Mouse (Mus musculus) erythroblast, adult 5-6 weeks (primary cell): Measurements from ENCODE around the gene Cep19. TPM values are rescaled to one million over a fixed set of nuclear protein-coding genes. Genes with fewer than 3 reads are reported as not detected.

Source experiments
- ATAC-seq: replicated peaks from 2 replicates; pipeline ENCODE4 v1.8.0; 2016; ENCODE audit warnings: moderate number of reproducible peaks, mild to moderate bottlenecking, moderate TSS enrichment, inconsistent platforms; ENCODE audit not compliant: poor library complexity, low FRiP score, severe bottlenecking
- total RNA-seq, 2 experiments: library from RNA; stranded (forward) in 1 of 2; stranded (reverse) in 1 of 2; fragments of 150-400 nt in 1 of 2; fragments of 200-764, 138-1000 nt in 1 of 2; gene quantifications; 2 replicates each; pipeline versions ENCODE4 v1.2.3 to v1.2.4; 2015 to 2017; ENCODE audit warnings: low replicate concordance in 2 of 2

Cep19 gene
- total RNA-seq, 2 experiments from 2014 or later: 15.0 to 15.4 TPM

DNA sequence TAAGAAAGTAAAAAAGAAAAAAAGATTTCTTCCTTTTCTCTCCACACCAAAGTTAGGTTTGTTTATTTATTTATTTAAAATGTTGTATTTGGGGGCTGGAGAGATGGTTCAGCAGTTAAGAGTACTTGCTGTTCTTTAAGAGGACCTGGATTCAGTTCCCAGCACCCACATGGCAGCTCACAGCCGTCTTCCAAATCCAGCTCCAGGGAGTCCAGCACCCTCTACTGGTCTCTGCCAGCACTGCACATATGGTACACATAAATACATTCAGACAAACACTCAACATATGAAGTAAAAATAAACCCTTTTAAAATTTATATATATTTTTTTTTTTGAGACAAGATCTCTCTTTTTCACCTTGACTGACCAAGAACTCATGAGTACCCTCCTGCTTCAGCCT, 6.1 kb downstream of the Cep19 start:
- ATAC-seq: no peak

DNA sequence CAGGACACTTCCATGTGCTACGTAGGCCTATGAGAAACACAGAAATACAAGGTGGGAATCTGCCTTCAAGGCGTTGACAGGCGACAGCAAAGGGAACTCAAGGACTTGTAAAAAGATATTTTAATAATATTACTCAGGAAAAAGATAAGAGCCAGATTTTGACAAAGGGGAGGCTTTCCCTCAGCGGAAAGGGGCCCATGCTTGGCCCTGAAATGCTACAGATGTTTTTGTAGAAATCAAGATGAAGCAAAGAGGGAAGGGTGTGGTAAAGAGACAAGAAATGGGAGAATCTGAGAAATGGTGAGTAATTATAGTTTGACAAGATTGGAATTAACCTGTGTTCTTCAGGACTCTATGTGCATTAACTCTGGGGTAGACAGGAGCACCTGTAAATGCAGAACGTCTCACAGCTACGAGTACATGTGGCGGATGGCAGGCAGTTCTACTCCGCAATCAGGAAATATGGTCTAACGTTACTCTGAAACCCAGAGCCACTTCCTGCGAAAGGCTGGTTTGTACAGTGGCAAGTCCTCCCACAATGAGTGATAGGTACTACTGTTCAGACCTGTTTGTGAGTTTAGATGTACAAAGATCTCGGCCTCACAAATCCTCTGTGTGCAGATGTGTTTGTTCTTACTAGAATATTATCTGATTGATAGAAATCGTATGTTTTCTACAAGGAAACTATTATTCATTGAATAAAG, 7.9 kb downstream of the Cep19 start:
- no peak for ATAC-seq

DNA sequence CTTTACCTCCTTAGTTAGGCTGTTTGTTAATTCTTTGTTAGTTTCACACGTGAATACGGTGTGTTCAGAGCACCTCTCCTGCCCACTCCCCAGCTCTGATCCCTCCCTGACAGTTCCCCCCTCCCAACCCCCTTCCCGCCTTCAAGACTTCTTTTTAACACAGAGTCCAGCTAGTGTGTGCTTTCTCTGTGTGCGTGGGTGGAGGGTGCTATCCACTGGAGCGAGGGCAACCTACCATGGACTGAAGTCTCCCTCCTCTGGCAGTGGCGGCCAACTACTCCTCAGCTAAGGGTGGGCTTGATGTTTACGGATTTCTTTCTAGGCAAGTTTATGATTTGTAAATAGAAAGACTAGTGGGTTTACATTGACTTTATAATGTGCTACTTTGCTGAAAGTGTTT, 8.6 kb downstream of the Cep19 start:
- no peak for ATAC-seq

DNA sequence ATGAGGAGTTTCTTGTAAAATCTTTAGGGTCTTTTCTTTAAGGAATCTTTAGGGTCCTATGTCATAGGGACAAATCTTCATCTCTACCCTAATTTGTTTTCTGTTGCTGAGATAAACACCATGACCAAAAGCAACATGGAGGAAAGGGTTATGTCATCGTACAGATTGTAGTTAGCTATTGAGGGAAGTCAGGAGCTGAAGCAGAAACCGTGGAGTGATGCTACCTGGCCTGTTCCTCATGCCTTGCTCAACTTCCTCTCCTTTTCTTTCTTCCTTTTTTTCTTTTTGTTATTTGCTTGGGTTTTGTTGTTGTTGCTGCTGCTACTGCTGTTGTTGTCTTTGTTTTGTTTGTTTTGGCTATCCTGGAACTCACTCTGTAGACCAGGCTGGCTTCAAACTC, 9.0 kb downstream of the Cep19 start:
- ATAC-seq: no peak

DNA sequence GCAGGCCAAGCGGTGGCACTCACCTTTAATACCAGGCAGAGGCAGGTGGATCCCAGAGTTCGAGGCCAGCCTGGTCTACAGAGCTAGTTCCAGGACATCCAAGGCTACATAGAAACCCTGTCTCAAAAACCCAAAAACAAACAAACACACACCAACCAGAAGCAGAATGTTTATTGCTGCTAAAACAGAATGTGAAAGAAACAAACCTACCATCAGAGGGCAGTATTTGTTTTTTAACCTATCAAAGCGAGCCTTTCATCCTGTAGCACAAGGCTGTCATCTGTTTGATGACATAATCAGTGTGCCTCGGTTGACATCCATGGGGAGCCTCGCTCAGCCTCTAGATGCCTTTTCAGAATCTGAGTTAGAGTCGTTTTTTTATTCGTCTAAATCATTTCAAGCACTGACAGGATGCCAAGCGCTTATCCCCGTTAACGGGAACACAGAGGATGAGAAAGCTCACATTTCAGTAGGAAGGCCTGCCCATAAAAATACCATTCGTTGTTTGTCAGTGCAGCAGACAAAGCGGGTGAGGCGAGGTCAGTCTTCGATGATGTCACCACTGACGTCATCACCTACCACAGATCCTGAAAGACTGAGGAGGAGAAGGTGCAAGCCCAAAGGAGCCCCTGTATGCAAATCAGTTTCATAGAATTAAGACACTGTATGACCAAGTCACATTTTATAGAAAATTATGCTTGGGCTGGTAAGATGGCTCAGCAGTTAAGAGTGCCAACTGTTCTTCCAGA, 11.5 kb downstream of the Cep19 start:
- ATAC-seq: no peak

DNA sequence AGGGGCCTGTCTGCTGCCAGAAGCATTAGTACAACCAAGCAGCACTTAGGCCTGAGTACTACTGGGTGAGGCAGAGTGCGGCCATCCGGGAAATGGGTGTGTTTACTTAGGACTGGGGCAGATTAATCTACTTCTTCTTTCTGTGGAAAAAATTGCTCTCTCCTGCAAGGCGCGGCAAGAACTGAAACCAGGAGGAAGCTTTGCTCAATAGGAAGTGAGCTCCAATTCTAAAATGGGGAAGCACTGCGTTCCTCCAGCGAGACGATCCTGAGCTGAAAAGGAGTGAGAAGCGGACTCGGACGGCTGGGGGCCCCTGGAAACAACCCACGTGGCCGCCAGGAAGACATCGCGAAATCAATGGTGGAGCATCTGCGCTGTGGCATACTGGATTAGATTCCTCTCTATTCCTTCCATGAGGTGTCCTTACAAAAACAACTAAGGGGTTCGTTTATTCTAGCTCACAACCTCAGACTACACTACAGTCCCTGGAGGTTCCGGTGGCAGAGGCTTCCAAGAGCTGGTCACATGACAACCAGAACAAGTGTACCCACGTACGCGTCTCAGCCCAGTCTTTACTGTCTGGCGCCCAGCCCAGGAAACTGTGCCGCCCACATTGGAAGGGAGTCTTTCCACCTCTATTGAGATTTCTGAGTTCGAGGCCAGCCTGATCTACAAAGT, 14.1 kb downstream of the Cep19 start:
- ATAC-seq: no peak

DNA sequence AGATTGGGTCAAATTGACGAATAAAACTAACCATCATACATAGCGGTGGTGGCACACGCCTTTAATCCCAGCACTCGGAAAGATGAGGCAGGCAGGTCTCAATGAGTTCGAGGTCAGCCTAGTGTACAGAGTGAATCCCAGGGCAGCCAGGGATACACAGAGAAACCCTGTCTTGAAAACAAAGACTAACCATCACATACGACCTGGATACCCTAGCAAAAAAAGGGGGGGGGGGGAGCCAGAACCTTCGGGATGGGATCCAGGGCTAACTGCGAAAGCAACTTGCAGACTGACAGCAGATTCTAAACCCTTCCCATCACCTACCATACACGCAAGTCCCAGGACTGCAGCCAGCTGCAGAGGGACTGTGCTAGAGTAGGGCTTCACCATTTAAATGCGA, 14.8 kb downstream of the Cep19 start:
- ATAC-seq: no peak

DNA sequence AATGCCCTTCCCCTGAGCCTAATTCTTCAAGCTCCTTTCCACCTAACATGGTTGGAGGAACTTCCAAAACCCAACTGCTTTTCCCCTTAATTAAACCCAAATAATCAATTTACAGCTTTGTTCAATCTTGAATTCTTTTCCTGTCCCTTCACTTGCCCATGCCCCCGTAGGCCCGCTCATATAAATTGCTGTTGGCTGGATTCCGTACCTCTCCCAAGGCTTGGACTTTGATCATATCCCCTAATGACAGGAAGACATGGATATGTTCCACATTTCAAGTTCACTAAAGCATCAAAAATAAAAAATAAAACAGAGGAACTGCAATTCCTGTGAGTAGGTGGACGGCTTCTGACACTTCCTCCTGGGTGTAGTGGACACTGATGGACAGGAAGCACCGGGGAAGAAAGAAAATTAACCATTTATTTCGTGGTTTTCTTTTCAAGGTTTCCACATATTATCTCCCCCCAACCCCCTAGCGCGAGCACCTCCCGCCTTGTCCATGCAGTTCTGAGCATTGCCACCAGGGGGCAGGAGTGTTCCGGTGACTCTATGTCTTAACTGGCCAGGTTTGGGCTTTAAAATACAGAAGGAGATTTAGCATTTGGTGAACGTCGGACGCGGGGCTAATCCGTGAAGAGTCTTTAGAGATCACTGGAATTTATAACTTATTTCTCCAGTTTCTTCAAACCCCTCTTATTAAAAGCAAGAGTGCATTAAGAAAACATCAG, 15.5 kb downstream of the Cep19 start:
- ATAC-seq: peak; percentile 58; the same call in 1 of the 2 replicates

DNA sequence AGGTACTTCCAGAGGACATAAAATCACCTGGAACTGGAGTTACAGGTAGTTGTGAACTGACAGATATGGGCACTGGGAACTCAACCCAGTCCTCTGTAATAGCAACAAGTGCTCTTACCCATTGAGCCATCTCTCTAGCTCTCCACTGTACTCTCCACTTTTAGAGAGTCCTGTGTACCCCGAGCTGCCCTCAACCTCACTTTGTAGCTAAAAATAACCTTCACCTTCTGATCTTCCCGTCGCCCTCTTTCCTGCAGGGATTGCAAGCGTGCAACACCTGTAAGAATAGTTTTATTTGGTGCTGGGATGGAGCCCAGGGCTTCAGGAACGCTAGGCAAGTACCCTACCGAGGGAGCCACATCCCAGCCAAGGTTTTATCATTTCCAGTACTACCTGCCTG, 16.2 kb downstream of the Cep19 start:
- no peak for ATAC-seq

DNA sequence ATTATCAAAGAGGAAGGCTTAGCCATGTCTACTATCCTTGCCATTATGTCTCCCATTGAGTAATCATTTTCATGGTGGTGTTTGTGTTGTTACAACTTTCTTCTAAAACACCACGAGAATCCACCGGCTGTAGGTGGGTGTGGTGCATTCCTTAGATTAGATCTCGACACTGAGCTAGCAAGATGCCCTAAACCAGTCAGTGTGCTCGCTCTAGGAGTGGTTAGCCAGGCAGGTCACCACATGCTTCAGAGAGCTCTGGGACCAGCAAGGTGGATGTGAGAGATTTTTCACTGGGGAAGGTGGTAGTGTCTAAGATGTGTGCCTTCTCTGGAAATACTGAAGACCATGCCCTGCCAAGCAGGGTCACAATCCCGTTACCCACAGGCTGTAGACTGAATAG, 16.6 kb downstream of the Cep19 start:
- 0 out of 2 replicates have a peak, but pooled peaks have one; percentile 14 for ATAC-seq

DNA sequence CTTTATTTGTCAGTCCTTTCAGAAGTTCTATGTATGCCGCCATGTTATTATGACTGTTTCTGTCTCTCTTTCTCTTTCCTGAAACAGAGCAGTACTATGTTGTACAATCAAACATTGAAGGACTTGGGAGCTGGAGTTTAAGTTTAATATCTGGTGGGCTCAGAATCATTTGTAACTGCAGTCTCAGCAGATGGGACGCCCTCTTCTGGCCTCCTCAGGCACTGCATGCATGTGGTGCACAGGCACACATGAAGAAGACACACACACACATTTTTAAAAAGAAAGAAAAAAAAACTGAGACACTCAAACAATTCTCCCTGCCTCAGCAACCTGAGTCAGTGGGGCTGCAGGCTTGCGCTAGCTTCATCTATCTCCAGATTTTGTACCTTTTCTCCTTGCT, 20.9 kb downstream of the Cep19 start:
- no peak for ATAC-seq

DNA sequence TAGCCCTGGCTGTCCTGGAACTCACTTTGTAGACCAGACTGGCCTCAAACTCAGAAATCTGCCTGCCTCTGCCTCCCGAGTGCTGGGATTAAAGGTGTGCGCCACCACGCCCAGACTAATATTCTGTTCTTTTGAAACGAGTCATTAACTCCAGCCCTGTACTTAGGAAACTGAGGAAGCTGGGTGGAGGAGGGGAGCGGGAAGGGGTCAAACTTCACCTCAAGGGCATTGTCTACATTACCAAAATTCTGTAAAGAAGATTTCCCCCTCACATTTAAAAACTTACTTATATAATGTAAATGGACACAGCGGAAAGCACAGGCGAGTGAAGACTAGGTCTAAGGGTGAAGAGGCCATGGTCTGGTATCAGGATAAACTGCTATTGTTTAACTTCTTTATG, 24.4 kb downstream of the Cep19 start:
- no peak for ATAC-seq

DNA sequence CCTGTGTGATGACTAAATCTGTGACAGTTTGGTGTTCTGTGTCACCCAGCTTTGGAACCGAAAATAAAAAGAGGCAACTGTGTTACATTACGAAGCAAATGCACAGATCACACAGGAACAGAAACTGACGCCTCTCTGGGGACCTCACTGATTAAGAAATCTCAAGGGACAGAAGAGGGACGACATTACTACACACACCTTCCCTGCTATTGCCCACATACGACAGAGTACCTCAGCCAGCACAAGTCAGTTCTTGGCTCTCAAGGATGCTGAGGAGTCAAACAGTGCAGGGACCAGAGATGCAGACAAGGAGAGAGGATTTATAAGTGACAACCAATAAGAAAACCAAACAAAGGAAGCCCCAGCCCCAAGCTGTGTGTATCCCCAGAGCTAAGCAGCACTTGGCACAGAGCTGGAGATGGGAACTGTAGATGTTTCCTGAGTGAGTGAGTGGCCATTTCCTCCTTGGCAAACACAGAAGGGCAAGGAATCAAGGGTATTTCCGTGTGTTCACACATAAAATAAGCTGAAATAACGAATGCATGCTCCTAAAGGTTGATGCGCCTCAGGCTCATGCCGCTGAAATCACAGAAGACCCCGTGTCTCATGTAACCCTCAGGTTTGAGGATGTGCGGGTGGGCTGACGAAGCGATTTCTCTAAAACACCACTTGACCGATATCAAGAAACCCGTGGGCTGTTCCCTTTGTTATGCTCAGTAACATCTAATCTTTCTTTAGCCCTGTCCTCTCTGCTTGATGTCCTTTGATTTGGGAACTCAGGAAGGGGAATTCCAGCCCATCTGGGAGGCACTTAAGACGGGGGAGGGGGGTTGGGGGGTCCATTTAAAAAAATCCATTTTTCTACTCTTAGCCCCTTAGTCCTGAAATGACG, 25.1 kb downstream of the Cep19 start:
- ATAC-seq: no peak

DNA sequence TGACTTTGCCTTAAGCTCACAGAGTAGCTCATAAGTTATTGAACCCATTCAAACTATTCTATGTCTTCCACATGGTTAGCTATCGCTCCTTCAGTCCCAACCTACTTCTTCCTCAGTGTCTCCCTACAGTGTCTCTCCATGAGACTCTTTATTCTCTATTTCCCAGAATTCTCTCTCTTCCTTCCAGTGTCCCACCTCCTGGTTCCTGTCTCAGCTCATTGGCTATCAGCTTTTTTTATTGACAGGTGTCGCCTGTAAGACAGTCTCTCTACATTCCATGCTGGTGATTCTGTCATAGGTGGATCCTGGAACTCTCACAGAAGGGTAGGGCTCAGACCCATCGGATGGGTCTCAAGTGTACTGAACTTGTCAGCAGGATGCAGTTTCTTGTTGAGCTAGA, 25.8 kb downstream of the Cep19 start:
- no peak for ATAC-seq

DNA sequence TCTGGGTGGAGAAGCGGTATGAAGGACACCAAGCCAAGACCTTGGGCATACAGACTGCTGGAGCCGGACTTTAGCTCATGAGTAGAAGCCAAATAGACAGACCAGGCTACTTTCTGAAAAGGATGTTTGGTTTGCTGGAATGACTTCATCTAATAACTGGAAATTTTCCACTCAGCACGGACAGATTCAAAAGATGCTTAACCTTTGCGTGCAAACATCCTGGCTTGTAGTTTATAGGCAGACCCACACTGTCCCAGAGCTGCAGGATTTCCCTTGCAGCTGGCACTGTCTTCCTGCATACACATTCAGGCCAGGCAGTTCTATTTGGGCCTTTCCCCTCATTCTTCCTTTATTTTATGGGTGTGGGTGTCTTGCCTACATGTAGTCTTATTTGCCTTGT, 27.4 kb downstream of the Cep19 start:
- no peak for ATAC-seq

DNA sequence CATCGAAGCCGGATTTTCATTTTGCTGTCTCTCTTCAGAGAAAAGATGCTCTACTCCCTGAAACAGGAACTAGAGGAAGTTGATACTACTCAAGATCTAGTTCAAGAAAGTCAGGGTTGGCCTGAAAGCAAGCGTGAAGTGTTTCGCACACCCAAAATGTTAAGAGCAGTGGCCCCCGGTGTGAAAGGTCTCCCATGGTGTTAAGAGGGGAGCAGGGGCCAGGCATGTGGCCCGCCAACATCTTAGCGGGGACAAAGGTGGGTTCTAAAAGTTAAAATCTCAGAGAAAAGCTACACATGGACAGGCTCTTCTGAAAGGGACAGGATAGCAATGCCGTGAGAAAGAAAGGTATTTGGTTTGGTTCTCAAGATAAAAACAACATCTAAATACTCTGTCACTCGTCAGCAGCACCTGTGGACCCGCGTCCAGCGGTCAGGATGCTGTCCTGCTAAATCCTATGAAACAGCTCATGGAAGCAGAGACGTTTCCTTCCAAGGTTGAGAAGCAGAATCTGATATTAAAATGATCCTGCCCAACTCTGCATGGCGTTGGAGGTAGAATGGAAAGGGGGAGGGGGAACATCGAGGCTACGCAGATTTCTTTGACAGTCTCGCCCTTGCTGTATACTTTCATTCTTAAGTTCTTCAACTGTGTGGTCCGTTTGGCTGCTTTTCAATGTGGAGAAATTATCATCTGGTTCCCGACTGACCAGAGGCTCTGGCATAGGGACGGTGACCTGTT, 30.0 kb downstream of the Cep19 start:
- ATAC-seq: no peak

DNA sequence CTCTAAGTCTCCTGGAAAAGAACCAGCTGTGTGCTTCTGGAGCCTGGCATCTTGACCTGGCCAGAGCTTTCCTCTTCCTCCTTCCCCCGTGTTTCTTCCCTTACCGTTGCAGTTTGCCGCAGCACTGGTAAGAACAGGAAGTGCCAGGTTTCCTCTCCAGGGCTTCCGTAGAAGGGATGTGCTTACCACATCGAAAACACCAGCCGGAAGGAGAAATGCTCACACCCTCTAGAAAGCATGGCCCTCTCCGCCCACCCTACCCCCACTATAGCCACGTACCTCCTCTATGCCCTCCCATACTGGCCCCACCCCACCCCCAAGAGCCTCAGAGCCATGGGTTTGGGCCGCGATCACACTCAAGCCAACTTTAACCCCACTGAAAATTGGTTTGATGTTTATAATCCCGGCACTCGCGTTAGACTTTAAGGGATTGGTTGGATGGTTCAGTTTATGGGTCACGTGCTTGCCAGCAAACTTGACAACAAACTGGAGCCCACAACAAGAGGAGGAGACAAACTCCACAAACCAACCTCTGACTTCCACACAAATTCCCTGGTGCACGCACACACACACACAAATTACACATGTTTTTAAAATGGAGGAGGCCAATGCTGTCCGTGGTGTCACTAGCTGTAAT, 30.7 kb downstream of the Cep19 start:
- 0 out of 2 replicates have a peak, but pooled peaks have one; percentile 47 for ATAC-seq

DNA sequence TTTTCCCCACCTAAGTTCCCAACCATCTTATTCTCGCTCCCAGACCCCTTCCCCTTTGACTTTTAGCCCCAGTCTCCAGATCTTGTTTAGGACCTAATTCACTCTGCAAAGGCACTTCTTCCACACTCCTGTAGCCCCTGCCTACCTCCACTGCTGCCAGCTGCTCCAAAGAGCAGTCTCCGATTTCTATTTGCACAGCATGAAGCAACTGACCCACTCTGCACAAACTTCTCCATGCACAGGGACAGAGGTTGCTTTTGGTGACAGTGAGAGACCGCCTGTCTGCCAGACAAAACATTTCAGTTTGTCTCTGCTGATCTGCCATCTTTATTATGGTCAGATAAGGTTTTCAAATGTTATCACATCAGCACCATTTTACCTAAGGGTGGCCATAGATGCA, 33.5 kb downstream of the Cep19 start:
- ATAC-seq: no peak
